Mouse (Mus musculus): ENCODE results near the gene Hectd2. TPM values are rescaled to one million over a fixed set of nuclear protein-coding genes. Genes with fewer than 3 reads are reported as not detected.

Hectd2 gene
- polyA plus RNA-seq, 1 experiment from 2014 or later = 11.3 TPM

- no peak for ATAC-seq
- no peaks in the 10 kb centered on the region for H3K4me1 ChIP-seq (ENCODE audit: control insufficient read depth, insufficient read depth, low read length)
- H3K4me3 ChIP-seq (ENCODE audit: low read depth, low read length) = no peak overlapping the region
- H3K9me3 ChIP-seq (replicated peaks; ENCODE audit: control insufficient read depth, low read length, poor library complexity, severe bottlenecking) = no peaks in the 10 kb centered on the region; the same call in 1 of the 2 replicates
- H3K9ac ChIP-seq (ENCODE audit: low read depth, low read length) = no peak overlapping the region
- H3K27ac ChIP-seq (ENCODE audit: low read length) = no peak overlapping the region
- H3K36me3 ChIP-seq (ENCODE audit: control insufficient read depth, insufficient read depth, low read length) = no peaks in the 10 kb centered on the region
- H3K4me2 ChIP-seq (ENCODE audit: low read length) = no peak overlapping the region
- WGBS = 83% methylated on average over 4 of the region's 4 CpGs
- H3K27me3 ChIP-seq (ENCODE audit: control insufficient read depth, insufficient read depth, low read depth, low read length) = no peaks in the 10 kb centered on the region
Measured at GRCm38 (mm10) chr19:36626881-36627280, 72.4 kb downstream of the Hectd2 start.

- H3K27ac ChIP-seq (ENCODE audit: low read length) = no peak overlapping the region
Measured at GRCm38 (mm10) chr19:36629394-36629910, 75.0 kb downstream of the Hectd2 start.

GRCm38 (mm10) chr19:36630361-36630760 lies 75.9 kb downstream of the Hectd2 start:
- Histone ChIP-seq H3K36me3 (ENCODE audit: control insufficient read depth, insufficient read depth, low read length) (no peaks in the 10 kb centered on the region), H3K9ac (ENCODE audit: low read depth, low read length) (no peak overlapping the region), H3K4me1 (ENCODE audit: control insufficient read depth, insufficient read depth, low read length) (no peaks in the 10 kb centered on the region), H3K4me2 (ENCODE audit: low read length) (no peak overlapping the region), H3K27ac (ENCODE audit: low read length) (no peak overlapping the region), H3K4me3 (ENCODE audit: low read depth, low read length) (no peak overlapping the region), H3K9me3 (replicated peaks; ENCODE audit: control insufficient read depth, low read length, poor library complexity, severe bottlenecking) (no peaks in the 10 kb centered on the region; the same call in 1 of the 2 replicates), H3K27me3 (ENCODE audit: control insufficient read depth, insufficient read depth, low read depth, low read length) (no peaks in the 10 kb centered on the region)
- ATAC-seq = no peak
- 80% methylated on average over 5 of the region's 5 CpGs for WGBS

More at GRCm38 (mm10) chr19:36629394-36629910, 75.0 kb downstream of the Hectd2 start:
- H3K27me3 ChIP-seq (ENCODE audit: control insufficient read depth, insufficient read depth, low read depth, low read length) = no peaks in the 10 kb centered on the region
- H3K4me1 ChIP-seq (ENCODE audit: control insufficient read depth, insufficient read depth, low read length) = no peaks in the 10 kb centered on the region
- ATAC-seq = no peak
- no peak overlapping the region for H3K4me2 ChIP-seq (ENCODE audit: low read length)
- 75% methylated on average over 9 of the region's 9 CpGs for WGBS
- no peak overlapping the region for H3K9ac ChIP-seq (ENCODE audit: low read depth, low read length)
- H3K9me3 ChIP-seq (replicated peaks; ENCODE audit: control insufficient read depth, low read length, poor library complexity, severe bottlenecking) = no peaks in the 10 kb centered on the region; the same call in 1 of the 2 replicates
- no peak overlapping the region for H3K4me3 ChIP-seq (ENCODE audit: low read depth, low read length)
- no peaks in the 10 kb centered on the region for H3K36me3 ChIP-seq (ENCODE audit: control insufficient read depth, insufficient read depth, low read length)

GRCm38 (mm10) chr19:36634771-36635170 lies 80.3 kb downstream of the Hectd2 start:
- no peak for ATAC-seq
- no peak overlapping the region for H3K9ac ChIP-seq (ENCODE audit: low read depth, low read length)

GRCm38 (mm10) chr19:36637223-36637622 lies 82.8 kb downstream of the Hectd2 start:
- ATAC-seq = no peak
- H3K9ac ChIP-seq (ENCODE audit: low read depth, low read length) = no peak overlapping the region
- no peaks in the 10 kb centered on the region; the same call in 1 of the 2 replicates for H3K9me3 ChIP-seq (replicated peaks; ENCODE audit: control insufficient read depth, low read length, poor library complexity, severe bottlenecking)
- H3K36me3 ChIP-seq (ENCODE audit: control insufficient read depth, insufficient read depth, low read length) = no peaks in the 10 kb centered on the region
- H3K27ac ChIP-seq (ENCODE audit: low read length) = no peak overlapping the region
- H3K4me3 ChIP-seq (ENCODE audit: low read depth, low read length) = no peak overlapping the region
- 70% methylated on average over 3 of the region's 3 CpGs for WGBS
- H3K27me3 ChIP-seq (ENCODE audit: control insufficient read depth, insufficient read depth, low read depth, low read length) = no peaks in the 10 kb centered on the region
- H3K4me1 ChIP-seq (ENCODE audit: control insufficient read depth, insufficient read depth, low read length) = no peaks in the 10 kb centered on the region
- no peak overlapping the region for H3K4me2 ChIP-seq (ENCODE audit: low read length)

More at GRCm38 (mm10) chr19:36634771-36635170, 80.3 kb downstream of the Hectd2 start:
- Histone ChIP-seq H3K4me1 (ENCODE audit: control insufficient read depth, insufficient read depth, low read length) (no peaks in the 10 kb centered on the region), H3K4me2 (ENCODE audit: low read length) (no peak overlapping the region), H3K27ac (ENCODE audit: low read length) (no peak overlapping the region), H3K27me3 (ENCODE audit: control insufficient read depth, insufficient read depth, low read depth, low read length) (no peaks in the 10 kb centered on the region), H3K9me3 (replicated peaks; ENCODE audit: control insufficient read depth, low read length, poor library complexity, severe bottlenecking) (no peaks in the 10 kb centered on the region), H3K36me3 (ENCODE audit: control insufficient read depth, insufficient read depth, low read length) (no peaks in the 10 kb centered on the region), H3K4me3 (ENCODE audit: low read depth, low read length) (no peak overlapping the region)
- 68% methylated on average over 7 of the region's 7 CpGs for WGBS

- no peaks in the 10 kb centered on the region for H3K27me3 ChIP-seq (ENCODE audit: control insufficient read depth, insufficient read depth, low read depth, low read length)
- H3K4me3 ChIP-seq (ENCODE audit: low read depth, low read length) = no peak overlapping the region
- H3K4me1 ChIP-seq (ENCODE audit: control insufficient read depth, insufficient read depth, low read length) = no peaks in the 10 kb centered on the region
- H3K27ac ChIP-seq (ENCODE audit: low read length) = no peak overlapping the region
- no peaks in the 10 kb centered on the region; the same call in 1 of the 2 replicates for H3K9me3 ChIP-seq (replicated peaks; ENCODE audit: control insufficient read depth, low read length, poor library complexity, severe bottlenecking)
- no peak overlapping the region for H3K9ac ChIP-seq (ENCODE audit: low read depth, low read length)
- 60% methylated on average over 7 of the region's 7 CpGs for WGBS
- no peak overlapping the region for H3K4me2 ChIP-seq (ENCODE audit: low read length)
- no peaks in the 10 kb centered on the region for H3K36me3 ChIP-seq (ENCODE audit: control insufficient read depth, insufficient read depth, low read length)
- ATAC-seq = no peak
Measured at GRCm38 (mm10) chr19:36637948-36638587, 83.6 kb downstream of the Hectd2 start.

- Histone ChIP-seq H3K4me1 (ENCODE audit: control insufficient read depth, insufficient read depth, low read length) (no peaks in the 10 kb centered on the region), H3K27ac (ENCODE audit: low read length) (no peak overlapping the region), H3K4me2 (ENCODE audit: low read length) (no peak overlapping the region), H3K36me3 (ENCODE audit: control insufficient read depth, insufficient read depth, low read length) (no peaks in the 10 kb centered on the region), H3K4me3 (ENCODE audit: low read depth, low read length) (no peak overlapping the region), H3K9me3 (replicated peaks; ENCODE audit: control insufficient read depth, low read length, poor library complexity, severe bottlenecking) (no peaks in the 10 kb centered on the region; the same call in 1 of the 2 replicates), H3K27me3 (ENCODE audit: control insufficient read depth, insufficient read depth, low read depth, low read length) (no peaks in the 10 kb centered on the region), H3K9ac (ENCODE audit: low read depth, low read length) (no peak overlapping the region)
- ATAC-seq = peak; percentile 85
- 66% methylated on average over 9 of the region's 9 CpGs for WGBS
Measured at GRCm38 (mm10) chr19:36639072-36639471, 84.6 kb downstream of the Hectd2 start.

GRCm38 (mm10) chr19:36641128-36641527 lies 86.7 kb downstream of the Hectd2 start:
- 89% methylated on average over 3 of the region's 3 CpGs for WGBS

GRCm38 (mm10) chr19:36645308-36645889 lies 91.0 kb downstream of the Hectd2 start:
- no peaks in the 10 kb centered on the region for H3K27me3 ChIP-seq (ENCODE audit: control insufficient read depth, insufficient read depth, low read depth, low read length)
- no peaks in the 10 kb centered on the region; the same call in 1 of the 2 replicates for H3K9me3 ChIP-seq (replicated peaks; ENCODE audit: control insufficient read depth, low read length, poor library complexity, severe bottlenecking)
- no peak overlapping the region for H3K9ac ChIP-seq (ENCODE audit: low read depth, low read length)
- no peaks in the 10 kb centered on the region for H3K4me1 ChIP-seq (ENCODE audit: control insufficient read depth, insufficient read depth, low read length)
- no peaks in the 10 kb centered on the region for H3K36me3 ChIP-seq (ENCODE audit: control insufficient read depth, insufficient read depth, low read length)
- no peak overlapping the region for H3K4me3 ChIP-seq (ENCODE audit: low read depth, low read length)
- no peak overlapping the region for H3K4me2 ChIP-seq (ENCODE audit: low read length)
- no peak for ATAC-seq
- H3K27ac ChIP-seq (ENCODE audit: low read length) = no peak overlapping the region
- 93% methylated on average over 6 of the region's 6 CpGs for WGBS

More at GRCm38 (mm10) chr19:36641128-36641527, 86.7 kb downstream of the Hectd2 start:
- Histone ChIP-seq H3K4me1 (ENCODE audit: control insufficient read depth, insufficient read depth, low read length) (no peaks in the 10 kb centered on the region), H3K9me3 (replicated peaks; ENCODE audit: control insufficient read depth, low read length, poor library complexity, severe bottlenecking) (no peaks in the 10 kb centered on the region; the same call in 1 of the 2 replicates), H3K27me3 (ENCODE audit: control insufficient read depth, insufficient read depth, low read depth, low read length) (no peaks in the 10 kb centered on the region), H3K9ac (ENCODE audit: low read depth, low read length) (no peak overlapping the region), H3K4me3 (ENCODE audit: low read depth, low read length) (no peak overlapping the region), H3K27ac (ENCODE audit: low read length) (no peak overlapping the region), H3K4me2 (ENCODE audit: low read length) (no peak overlapping the region), H3K36me3 (ENCODE audit: control insufficient read depth, insufficient read depth, low read length) (no peaks in the 10 kb centered on the region)
- ATAC-seq = no peak

All from midbrain, embryonic 16.5 days (tissue).